Mouse (Mus musculus): ENCODE data around the gene Ppif.
A peak's percentile ranks its signal among the peaks of the same experiment; 100 is the strongest.

DNA sequence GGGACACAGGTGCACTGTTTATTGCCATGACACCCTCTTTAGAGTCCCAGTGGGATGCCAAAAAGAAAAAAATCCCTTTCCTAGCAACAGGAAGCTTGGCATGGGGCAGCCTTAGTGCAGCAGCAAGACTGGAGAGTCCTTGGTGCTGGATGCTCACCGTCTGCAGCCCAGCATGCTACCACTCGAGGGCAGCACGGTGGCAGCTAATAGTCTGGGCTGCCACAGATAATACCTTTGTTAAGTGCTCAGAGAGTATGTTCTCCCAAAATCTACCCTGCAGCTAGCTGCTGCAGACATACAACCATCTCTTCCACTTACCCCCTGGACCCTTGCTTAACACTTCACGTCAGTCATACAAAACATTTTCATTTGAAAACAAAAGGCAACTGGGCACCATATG lies 19.5 kb downstream of the Ppif start:
- TF ChIP-seq CTCF (conservative IDR thresholded peaks at IDR 0.05; ENCODE audit: insufficient read depth, insufficient read length, low read depth, low read length) (peak; percentile 51), POLR2A (IDR thresholded peaks at IDR 0.05; ENCODE audit: low read depth, low read length) (no peak)

All from kidney, adult 2 months (tissue).